Mouse (Mus musculus): ENCODE results near the gene Rhoc.

The Rhoc gene

GRCm38 (mm10) chr3:104815346-104815745, 27.2 kb downstream of the Rhoc start:
- no peak for DNase-seq (ENCODE audit: low spot score)

- DNase-seq (ENCODE audit: low spot score) = no peak
Observed at GRCm38 (mm10) chr3:104816130-104816529, 28.0 kb downstream of the Rhoc start.

DNA sequence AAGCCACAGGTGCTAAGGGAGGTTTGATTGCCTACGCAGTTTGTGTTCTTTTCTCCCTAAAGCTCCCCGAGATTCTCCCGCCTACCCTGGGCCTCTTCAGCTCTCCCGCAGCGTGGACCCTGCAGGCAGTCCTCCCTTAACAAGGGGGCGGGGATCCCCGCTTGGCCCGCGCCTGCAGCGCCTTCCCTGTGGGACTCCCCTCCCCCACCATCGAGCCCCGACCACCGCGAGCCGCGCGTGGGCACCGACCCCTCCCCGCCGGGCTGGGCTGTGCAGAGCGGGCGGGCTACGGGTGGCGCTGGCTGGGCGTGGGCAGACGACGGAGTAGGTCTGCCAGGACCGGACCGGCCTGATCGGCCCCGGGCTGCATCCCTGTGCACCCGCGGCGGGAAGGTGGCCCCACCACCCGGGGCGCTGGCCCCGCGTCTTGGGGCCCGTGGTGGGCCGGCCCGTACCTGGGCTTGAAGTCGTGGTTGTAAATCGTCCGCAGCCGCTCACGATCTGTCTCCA, 29.4 kb downstream of the Rhoc start:
- DNase-seq (ENCODE audit: low spot score) = no peak

DNA sequence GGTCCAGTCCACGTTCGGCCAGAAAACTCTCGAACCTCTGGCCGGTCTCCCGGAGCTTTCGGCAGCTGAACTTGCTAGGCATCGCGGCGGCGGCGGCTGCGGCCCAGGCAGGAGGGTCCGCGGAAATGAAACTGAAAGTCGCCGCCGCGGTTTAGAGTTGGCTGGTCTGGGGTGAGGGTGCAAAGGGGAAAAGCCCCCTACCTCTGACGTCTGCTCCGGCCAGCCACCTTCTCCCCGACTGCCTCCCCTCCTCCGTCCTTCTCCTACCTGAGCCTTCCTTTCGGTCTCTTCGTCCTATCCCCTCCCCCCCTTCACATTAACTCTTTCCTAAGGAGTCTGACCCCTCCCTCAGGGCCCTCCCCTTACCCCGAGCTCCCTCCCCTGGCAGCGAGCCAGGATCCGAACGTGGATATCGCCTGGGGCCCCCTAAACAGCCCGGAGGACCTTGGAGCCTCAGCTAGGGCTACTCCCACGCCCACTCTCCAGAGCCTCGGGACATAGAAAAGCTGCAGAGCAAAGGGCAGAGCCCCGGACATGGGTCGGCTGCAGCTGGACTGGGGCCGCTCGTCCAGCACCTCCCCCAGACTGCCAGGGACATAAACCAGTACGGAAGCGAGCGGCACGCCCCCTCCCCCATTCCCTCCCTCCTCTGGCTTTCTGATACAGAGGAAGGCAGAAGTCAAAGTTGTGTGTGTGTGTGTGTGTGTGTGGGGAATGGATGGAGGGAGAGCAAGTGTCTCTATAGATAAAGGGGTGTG, 30.0 kb downstream of the Rhoc start, which contains the start of gene Mov10:
Gene Mov10, minus strand, starts transcription at position 573 of the 758 bp plus-strand sequence.
- DNase-seq (ENCODE audit: low spot score) = no peak

DNA sequence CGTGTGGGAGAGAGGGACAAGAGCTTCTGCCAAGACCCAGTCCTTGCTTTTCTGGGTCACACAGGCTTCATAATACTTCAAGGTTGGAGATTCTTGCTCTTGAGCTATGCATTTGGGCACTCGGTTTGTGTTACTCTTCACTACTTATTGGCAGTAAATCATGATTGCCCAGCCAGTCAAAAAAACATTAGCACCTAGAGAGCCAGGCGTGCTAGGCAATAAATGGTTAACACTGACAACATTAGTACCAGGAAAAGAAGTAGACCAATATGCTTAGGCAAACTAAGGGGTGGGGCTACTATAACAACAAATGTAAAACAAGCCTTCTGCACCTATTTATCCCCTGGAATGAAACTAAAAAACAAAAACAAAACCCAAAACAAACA, 30.6 kb downstream of the Rhoc start:
- DNase-seq (ENCODE audit: low spot score) = no peak

GRCm38 (mm10) chr3:104820426-104820825, 32.3 kb downstream of the Rhoc start:
- no peak for DNase-seq (ENCODE audit: low spot score)

DNA sequence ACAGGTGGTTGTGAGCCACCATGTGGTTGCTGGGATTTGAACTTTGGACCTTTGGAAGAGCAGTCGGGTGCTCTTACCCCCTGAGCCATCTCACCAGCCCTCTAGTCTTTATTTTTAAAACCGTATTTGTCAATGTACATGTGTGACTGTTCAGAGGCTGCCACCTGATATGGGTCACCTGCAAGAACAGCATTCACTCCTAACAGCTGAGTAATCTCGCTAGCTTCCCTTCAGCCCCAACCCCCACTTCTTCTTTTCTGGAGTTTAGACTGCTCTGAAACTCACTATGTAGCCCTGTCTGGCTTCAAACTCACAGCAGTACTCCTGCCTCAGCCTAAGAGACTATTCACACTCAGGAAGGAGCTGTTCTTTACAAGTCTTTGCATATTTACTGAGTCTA, 34.2 kb downstream of the Rhoc start:
- no peak for DNase-seq (ENCODE audit: low spot score)

DNA sequence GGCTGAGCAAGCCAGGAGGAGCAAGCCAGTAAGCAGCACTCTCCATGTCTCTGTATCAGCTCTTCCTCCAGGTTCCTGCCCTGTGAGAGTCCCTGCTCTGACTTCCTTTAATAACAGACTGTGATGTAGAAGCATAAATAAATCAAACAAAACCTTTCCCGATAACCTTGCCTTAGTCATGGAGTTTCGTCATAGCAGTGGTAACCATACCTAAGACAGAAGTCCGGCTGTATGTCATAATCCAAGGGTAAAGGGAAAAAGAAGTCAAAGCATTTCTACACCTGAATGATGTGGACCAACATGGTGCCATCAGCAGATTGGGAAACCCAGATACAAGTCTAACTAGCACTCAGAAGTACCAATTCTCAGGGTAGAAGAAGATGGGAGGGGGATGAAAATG, 47.6 kb downstream of the Rhoc start:
- DNase-seq (ENCODE audit: low spot score) = no peak

GRCm38 (mm10) chr3:104841049-104841448, 52.9 kb downstream of the Rhoc start:
- DNase-seq (ENCODE audit: low spot score) = no peak

All from left cerebral cortex, adult 11 months (tissue).